Mouse (Mus musculus): ENCODE results near the gene Lrfn3. TPM values are rescaled to one million over a fixed set of nuclear protein-coding genes. Genes with fewer than 3 reads are reported as not detected.

The Lrfn3 gene
- polyA plus RNA-seq, 1 experiment from 2014 or later, result 4.2 TPM

DNA sequence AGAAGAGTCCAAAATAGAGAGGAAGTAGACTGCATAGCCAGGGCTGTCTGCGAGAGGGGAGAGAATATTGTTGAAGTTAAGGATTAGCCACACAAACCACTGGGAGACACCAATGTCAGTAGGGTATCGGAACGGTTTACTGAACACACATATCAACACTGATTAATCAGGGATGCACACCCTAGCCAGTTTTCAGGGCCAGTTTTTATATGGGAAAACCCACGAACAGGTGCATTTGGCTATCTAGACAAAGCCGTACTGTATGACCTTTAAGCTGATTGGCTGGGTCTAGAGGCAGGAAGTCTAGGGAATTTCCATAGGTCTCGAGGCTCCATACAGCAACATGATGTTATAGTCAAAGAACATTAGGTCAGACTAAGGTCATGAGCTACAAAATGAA is 39.7 kb downstream of the Lrfn3 start:
- H3K9me3 ChIP-seq, result no peaks in the 10 kb centered on the region
- WGBS, result 28% methylated on average over 6 of the region's 6 CpGs
- no peaks in the 10 kb centered on the region for H3K27me3 ChIP-seq
- H3K27ac ChIP-seq, result peak overlapping the region; percentile 89
- peak overlapping the region; percentile 48 for H3K9ac ChIP-seq
- peak overlapping the region; percentile 85 for H3K4me3 ChIP-seq
- peaks cover 24% of the 10 kb centered on the region for H3K4me1 ChIP-seq
- no peaks in the 10 kb centered on the region for H3K36me3 ChIP-seq
- peak overlapping the region; percentile 78 for H3K4me2 ChIP-seq
- no peak for ATAC-seq (ENCODE audit: borderline replicate concordance, extremely low read depth, low FRiP score, low TSS enrichment)

DNA sequence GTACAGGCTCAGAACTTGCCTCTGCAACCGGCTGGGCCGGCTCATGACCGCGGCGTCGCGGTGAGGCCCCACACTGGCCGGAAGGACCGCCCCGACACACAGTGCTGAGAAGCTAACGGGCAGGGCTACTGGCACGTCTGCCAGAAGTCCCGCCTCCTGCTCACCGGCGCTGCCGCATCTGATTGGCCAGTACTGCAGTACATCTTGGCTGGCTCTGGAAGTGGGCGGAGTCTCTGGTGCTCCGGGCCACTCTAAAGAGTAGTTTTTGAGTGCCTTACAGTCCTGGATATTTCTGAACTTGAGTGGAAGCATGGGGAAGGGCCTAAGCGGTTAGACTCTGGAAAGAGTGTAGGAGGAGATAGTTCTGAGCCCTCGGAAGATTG is 40.3 kb downstream of the Lrfn3 start:
- Histone ChIP-seq H3K27ac (peak overlapping the region; percentile 90), H3K4me1 (peaks cover 18% of the 10 kb centered on the region), H3K27me3 (no peaks in the 10 kb centered on the region), H3K9me3 (no peaks in the 10 kb centered on the region), H3K36me3 (no peaks in the 10 kb centered on the region), H3K4me2 (peak overlapping the region; percentile 78), H3K9ac (peak overlapping the region; percentile 85), H3K4me3 (peak overlapping the region; percentile 85)
- WGBS, result under 1% methylated on average over 20 of the region's 20 CpGs
- peak; percentile 98 for ATAC-seq (ENCODE audit: borderline replicate concordance, extremely low read depth, low FRiP score, low TSS enrichment)

DNA sequence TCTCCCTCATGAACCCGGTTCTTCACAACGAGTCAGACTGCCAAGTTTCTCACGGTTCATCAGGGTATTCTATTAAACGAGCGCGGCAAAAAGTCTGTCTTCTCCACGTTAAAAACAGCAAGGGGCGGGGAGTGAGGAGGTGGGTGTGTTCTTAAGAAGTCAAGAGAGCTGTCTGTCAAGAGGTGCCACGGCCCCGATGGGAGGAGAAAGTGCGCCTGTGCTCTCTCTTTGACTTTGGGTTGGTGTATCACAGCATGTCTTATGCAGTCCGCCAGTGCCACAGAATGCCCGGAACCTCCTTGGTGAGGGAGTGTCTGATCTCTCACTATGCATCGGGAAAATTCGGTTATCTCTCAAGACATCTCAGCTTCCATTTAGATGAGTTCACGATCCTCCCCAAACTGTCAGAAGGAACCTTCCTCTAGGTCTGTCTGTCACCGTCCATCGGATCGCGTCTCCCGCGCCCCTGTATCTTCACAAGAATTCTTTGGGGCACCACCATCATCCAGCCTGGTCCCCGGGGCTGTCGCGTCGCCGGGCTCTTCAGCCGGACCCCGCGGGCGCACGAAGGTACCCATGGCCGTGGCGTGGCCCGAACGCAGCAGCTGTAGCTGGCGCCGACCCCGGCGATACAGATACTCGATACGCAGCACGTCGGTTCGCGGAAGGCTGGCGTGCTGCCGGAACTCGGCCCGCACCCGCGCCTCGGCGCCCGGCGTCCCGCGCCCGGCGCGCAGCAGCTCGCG is 40.9 kb downstream of the Lrfn3 start, which contains the start of gene E130208F15Rik:
Gene E130208F15Rik, plus strand, starts transcription at position 202 of the 746 bp plus-strand sequence.
- peak; percentile 72; the same call in 1 of the 2 replicates for ATAC-seq (ENCODE audit: borderline replicate concordance, extremely low read depth, low FRiP score, low TSS enrichment)
- WGBS, result under 1% methylated on average over 63 of the region's 63 CpGs

DNA sequence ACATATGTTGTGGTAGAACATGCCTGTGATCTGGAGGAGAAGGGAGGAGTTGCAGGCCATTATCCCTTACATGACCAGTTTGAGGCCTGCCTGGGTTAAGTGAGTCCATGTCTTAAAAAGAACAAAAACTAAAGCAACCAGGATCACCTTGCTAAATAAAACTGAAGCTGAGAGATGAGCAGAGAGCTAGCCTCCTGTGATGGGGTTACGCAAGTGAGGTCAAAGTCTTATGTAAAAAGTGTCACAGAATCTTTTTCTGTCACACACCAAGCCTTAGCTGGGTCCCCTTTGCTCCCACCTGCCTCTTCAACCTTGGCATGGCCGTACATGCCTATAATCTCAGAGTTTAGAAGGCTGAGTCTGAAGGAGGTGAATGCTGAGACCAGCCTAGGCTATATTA is 41.6 kb downstream of the Lrfn3 start:
- peak overlapping the region; percentile 85; the same call in 1 of the 2 replicates for H3K4me3 ChIP-seq
- H3K4me2 ChIP-seq, result peak overlapping the region; percentile 78
- H3K9me3 ChIP-seq, result no peaks in the 10 kb centered on the region
- 72% methylated on average over 2 of the region's 2 CpGs for WGBS
- H3K36me3 ChIP-seq, result no peaks in the 10 kb centered on the region
- H3K27ac ChIP-seq, result no peak overlapping the region
- no peak for ATAC-seq (ENCODE audit: borderline replicate concordance, extremely low read depth, low FRiP score, low TSS enrichment)
- peaks cover 14% of the 10 kb centered on the region for H3K4me1 ChIP-seq
- no peaks in the 10 kb centered on the region for H3K27me3 ChIP-seq
- H3K9ac ChIP-seq, result peak overlapping the region; percentile 85

More for the DNA sequence above, 40.9 kb downstream of the Lrfn3 start, which contains the start of gene E130208F15Rik:
- H3K4me3 ChIP-seq, result peak within 1 kb of the TSS; percentile 85
- no peaks in the 10 kb centered on the region for H3K9me3 ChIP-seq
- H3K4me1 ChIP-seq, result peaks cover 14% of the 10 kb centered on the region
- peak within 1 kb of the TSS; percentile 85 for H3K9ac ChIP-seq
- peak within 1 kb of the TSS; percentile 78 for H3K4me2 ChIP-seq
- H3K27me3 ChIP-seq, result no peaks in the 10 kb centered on the region
- H3K27ac ChIP-seq, result peak within 1 kb of the TSS; percentile 90
- no peaks in the 10 kb centered on the region for H3K36me3 ChIP-seq

DNA sequence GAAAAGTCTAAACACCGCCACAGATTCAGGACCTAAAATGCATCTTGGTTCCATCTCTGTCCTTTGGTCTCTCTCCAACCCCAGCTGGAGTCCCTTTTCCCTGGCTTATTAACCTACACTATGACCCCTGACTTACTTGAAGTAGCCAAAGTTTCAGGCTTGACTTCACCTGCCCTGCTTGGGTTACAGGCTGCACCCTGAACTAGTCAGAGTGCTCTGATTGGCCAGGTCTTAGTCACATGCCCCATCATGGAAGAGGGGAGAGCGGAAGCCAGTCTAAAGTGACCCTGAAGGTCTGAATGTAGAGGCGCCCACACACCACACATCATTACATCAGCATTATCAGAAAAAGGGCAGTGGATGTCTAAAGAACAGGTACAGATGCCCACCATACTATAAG is 44.4 kb downstream of the Lrfn3 start:
- no peak for ATAC-seq (ENCODE audit: borderline replicate concordance, extremely low read depth, low FRiP score, low TSS enrichment)
- no peak overlapping the region for H3K27ac ChIP-seq
- H3K9ac ChIP-seq, result no peak overlapping the region
- H3K9me3 ChIP-seq, result no peaks in the 10 kb centered on the region
- 92% methylated on average over 3 of the region's 3 CpGs for WGBS
- no peak overlapping the region for H3K4me2 ChIP-seq
- H3K4me3 ChIP-seq, result no peak overlapping the region
- H3K36me3 ChIP-seq, result no peaks in the 10 kb centered on the region
- H3K27me3 ChIP-seq, result no peaks in the 10 kb centered on the region
- H3K4me1 ChIP-seq, result peaks cover 18% of the 10 kb centered on the region

DNA sequence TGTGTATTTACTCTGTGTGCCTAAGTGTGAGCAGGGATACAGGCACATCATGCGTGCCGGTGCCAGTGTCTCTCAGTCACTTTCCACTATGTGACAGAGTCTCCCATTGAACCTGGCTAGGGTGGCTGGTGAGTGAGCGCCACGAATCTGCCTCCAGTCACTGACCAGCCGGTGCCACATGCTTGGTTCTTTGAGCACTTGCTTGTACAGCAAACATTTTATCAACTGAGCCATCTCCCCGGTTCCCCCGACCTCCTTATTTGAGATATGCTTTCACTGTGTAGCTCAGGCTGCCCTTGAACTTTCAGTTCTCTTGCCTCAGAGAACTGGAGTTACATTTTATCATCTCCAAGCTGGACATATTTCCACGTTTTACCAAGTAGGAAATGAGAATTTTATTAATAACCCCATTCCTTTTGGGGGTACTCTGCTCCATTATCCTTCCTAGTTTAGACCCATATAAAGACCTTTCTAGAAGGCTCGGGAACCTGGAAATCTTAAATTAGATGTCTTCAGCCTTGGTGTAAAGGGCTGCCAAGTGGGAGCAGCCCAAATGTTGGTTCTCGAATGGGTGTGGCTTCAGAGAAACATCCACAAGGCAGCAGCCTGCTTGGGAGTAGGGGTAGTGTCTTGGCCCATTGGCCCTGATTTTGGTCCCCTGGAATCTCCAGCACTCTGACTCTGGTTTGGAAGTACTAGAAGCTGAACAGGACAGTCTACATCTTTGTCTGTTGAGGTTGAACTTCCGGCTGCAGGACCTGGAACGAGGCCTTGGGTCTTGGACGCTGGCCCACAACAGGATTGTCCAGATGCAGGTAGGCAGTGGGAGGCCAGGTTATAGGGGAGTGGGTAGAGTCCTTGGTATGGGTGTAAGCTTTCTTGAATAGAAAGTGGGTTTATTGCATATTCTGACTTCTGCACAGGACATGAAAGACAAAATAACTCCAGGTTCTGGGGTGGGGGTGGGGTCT is 46.7 kb downstream of the Lrfn3 start:
- H3K27ac ChIP-seq, result no peak overlapping the region
- H3K36me3 ChIP-seq, result no peaks in the 10 kb centered on the region
- WGBS, result 57% methylated on average over 13 of the region's 13 CpGs
- peak overlapping the region; percentile 38 for H3K4me3 ChIP-seq
- peak overlapping the region; percentile 54 for H3K4me2 ChIP-seq
- no peaks in the 10 kb centered on the region for H3K9me3 ChIP-seq
- H3K9ac ChIP-seq, result peak overlapping the region; percentile 33
- no peaks in the 10 kb centered on the region for H3K27me3 ChIP-seq
- no peak for ATAC-seq (ENCODE audit: borderline replicate concordance, extremely low read depth, low FRiP score, low TSS enrichment)
- peaks cover 5% of the 10 kb centered on the region; the same call in 1 of the 2 replicates for H3K4me1 ChIP-seq

DNA sequence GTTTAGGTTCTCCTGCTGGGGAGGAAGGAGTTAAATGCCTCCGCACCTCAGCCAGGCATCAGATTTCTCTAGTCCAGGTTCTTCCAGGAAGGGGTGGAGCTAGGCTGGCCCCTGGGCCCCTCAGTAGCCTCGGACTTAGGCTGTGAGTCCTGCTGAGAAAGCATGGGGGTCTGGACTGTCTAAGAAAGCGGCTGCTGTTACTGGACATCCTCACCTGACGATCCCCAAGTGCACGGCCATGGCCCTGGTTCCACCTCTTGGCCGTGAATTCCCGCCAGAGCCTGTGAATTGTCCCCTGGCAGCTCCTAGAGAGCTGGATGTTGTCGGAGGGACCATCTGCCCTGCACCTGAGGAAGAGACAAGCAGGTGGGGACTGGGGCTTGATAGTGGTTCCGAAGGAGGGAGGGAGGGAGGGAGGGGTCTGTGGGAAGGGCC is 47.8 kb downstream of the Lrfn3 start, which contains the start of gene Syne4:
Gene Syne4, plus strand, starts transcription at position 87 of the 435 bp plus-strand sequence.
- Histone ChIP-seq H3K4me2 (peak within 1 kb of the TSS; percentile 54), H3K27ac (peak within 1 kb of the TSS; percentile 21; the same call in 1 of the 2 replicates), H3K27me3 (no peaks in the 10 kb centered on the region), H3K9ac (peak within 1 kb of the TSS; percentile 33), H3K9me3 (no peaks in the 10 kb centered on the region), H3K4me1 (peaks cover 6% of the 10 kb centered on the region; the same call in 1 of the 2 replicates), H3K4me3 (peak within 1 kb of the TSS; percentile 38), H3K36me3 (no peaks in the 10 kb centered on the region)
- 0% methylated on average over 9 of the region's 9 CpGs for WGBS
- ATAC-seq (ENCODE audit: borderline replicate concordance, extremely low read depth, low FRiP score, low TSS enrichment), result peak; percentile 44; the same call in 1 of the 2 replicates

DNA sequence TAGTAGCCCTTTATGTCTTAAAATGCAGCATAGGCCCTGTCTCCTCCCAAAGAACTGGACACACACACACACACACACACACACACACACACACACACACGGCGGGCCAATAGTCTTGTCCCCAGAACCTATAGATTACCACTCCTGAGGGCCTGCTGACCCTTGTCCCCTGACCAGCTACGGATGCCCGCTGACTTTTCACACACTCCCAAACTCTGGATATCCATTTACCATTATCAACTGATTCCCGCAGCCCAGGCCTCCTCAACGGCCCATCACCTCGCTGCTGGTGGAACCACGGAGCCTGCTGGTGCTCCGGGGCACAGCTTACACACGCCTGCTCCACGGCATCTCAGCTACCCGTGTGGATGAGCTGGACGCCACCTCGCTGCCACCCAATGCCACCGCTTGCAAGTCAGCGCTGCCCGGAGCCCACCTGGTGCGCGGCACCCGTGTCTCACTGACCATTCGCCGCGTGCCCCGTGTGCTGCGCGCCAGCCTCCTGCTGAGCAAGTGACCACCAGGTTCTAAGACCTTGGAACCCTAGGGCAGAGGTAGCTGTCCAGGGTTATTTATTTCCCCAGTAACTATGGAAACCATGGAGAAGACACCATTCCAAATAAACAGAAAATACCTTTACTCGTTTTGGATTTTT is 48.8 kb downstream of the Lrfn3 start:
- no peaks in the 10 kb centered on the region for H3K36me3 ChIP-seq
- H3K4me2 ChIP-seq, result no peak overlapping the region
- no peak overlapping the region for H3K4me3 ChIP-seq
- no peak overlapping the region for H3K9ac ChIP-seq
- no peak for ATAC-seq (ENCODE audit: borderline replicate concordance, extremely low read depth, low FRiP score, low TSS enrichment)
- peaks cover 13% of the 10 kb centered on the region for H3K4me1 ChIP-seq
- H3K27me3 ChIP-seq, result no peaks in the 10 kb centered on the region
- no peak overlapping the region for H3K27ac ChIP-seq
- WGBS, result 38% methylated on average over 27 of the region's 27 CpGs
- no peaks in the 10 kb centered on the region for H3K9me3 ChIP-seq

DNA sequence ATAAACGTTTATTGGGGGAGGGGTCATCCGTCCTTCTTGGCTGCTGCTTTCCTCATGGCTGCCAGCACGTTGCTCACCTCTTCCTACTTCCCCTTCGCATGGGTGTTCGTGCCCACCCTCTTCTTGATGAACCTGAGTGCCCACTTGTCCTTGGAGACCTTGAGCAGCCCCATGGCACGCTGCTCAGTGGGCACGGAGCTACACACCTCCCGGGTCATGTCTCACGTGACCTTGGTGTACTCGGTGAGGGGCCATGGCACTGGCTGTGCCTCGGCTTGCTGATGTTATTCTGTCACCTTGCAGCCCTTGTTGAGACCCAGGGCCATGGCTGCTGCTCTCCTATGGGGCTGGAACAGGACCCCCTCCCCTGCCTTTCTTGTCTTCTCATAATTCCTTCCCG is 52.4 kb downstream of the Lrfn3 start:
- 82% methylated on average over 12 of the region's 12 CpGs for WGBS
- Histone ChIP-seq H3K4me1 (peaks cover 18% of the 10 kb centered on the region), H3K27me3 (no peaks in the 10 kb centered on the region), H3K9ac (no peak overlapping the region), H3K27ac (no peak overlapping the region), H3K9me3 (no peaks in the 10 kb centered on the region), H3K4me2 (peak overlapping the region; percentile 83; the same call in 1 of the 2 replicates), H3K4me3 (no peak overlapping the region), H3K36me3 (no peaks in the 10 kb centered on the region)
- no peak for ATAC-seq (ENCODE audit: borderline replicate concordance, extremely low read depth, low FRiP score, low TSS enrichment)

DNA sequence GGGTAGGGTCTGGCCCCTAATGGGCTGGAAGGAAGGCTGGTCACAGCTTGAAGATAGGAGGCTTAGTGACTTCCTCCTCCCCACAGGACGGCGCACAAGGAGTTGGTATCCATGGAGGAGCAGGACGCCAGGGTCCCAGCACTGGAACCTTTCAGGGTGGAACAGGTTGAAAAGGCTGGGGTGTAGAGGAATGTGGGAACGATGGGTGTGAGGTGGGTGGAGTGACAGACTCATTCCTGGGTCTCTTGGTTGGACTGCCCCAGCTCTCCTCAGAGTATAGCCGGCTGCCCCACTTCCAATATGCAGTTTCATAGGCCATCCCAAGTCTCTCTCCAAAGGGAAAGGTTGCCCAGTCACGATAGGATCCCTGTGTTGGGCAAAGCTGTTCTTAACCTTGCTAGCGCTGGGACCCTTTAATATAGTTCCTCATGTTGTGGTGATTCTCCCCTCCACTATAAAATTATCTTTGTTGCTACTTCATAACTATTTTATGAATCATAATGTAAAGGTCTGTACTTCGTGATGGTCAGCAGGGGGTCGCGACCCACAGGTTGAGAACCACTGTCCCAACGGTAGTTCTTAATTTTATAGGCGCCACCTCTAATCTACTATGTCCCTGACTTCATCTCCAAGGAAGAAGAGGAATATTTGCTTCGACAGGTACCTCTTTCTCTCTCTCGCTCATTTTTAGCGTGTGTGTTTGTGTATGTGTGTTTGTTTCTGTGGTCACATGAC is 53.0 kb downstream of the Lrfn3 start:
- Histone ChIP-seq H3K9ac (peak overlapping the region; percentile 48), H3K4me2 (peak overlapping the region; percentile 83), H3K9me3 (no peaks in the 10 kb centered on the region), H3K4me3 (peak overlapping the region; percentile 59), H3K4me1 (peaks cover 17% of the 10 kb centered on the region), H3K27ac (no peak overlapping the region), H3K27me3 (no peaks in the 10 kb centered on the region), H3K36me3 (no peaks in the 10 kb centered on the region)
- 52% methylated on average over 15 of the region's 15 CpGs for WGBS
- no peak for ATAC-seq (ENCODE audit: borderline replicate concordance, extremely low read depth, low FRiP score, low TSS enrichment)

Measured in lung, embryonic 15.5 days (tissue).